ENCODE assay signal across 8 mouse cellular contexts in the genomic region with DNA sequence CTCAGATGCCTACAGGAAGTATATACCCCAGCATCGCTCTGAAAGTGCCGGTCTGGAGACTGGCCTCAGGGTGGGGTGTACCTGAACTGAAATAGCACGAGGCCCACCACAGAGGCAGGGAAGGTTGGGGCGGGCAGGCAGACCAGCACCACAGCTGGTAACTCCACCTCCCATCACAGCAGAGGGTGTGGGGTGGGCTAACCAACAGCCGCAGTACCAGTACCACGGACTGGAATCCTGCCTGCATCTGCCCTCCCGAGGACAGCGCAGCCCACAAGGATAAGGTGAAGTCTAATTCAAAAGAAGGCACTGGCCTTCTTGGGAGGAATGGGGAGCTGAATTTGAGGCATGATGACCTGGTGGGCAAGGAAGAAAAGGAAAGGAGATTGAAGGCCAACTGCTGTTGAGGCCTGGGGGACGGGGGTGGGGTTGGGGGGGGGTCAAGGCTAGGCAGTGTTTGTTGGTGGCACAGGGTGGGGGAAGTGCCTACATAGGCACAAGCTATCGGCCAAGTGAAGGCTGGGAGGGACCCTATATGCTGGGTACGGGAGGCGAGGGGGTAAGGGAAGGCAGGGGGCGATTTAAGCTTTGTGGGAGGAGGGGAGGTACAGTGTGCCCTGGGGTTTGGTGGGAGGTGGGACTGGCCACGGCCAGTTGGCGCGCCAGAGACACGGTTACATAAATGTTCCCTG. TPM values are rescaled to one million over a fixed set of nuclear protein-coding genes. Genes with fewer than 3 reads are reported as not detected.
A peak's percentile ranks its signal among the peaks of the same experiment; 100 is the strongest.
DNase-seq lines count a peak whose midpoint lies in the region; ATAC-seq and TF ChIP-seq lines count a peak whose summit lies in the region.

No protein-coding gene starts in this region.

- H3K9ac ChIP-seq in liver, embryonic 14.5 days (replicated peaks) = peak overlapping the region; percentile 18

- peak; percentile 42 for DNase-seq in kidney, adult 9 months
- no peak for DNase-seq in kidney, adult 18-20 months
- DNase-seq in liver, embryonic 14.5 days (ENCODE audit: low read depth in 3 of 3, low spot score in 3 of 3) = no peak
- DNase-seq in thymus, postnatal 36 days = peak; percentile 40 to 59
- no peak for DNase-seq in urinary bladder, adult 2 months (ENCODE audit: low spot score)
- DNase-seq in lung, postnatal 36 days = no peak

- H3K36me3 ChIP-seq in liver, embryonic 14.5 days (replicated peaks; ENCODE audit: control insufficient read depth, insufficient read depth, low read depth) = no peaks in the 10 kb centered on the region

- no peak for TF ChIP-seq CTCF in bone marrow macrophage, adult 2 months (IDR thresholded peaks at IDR 0.05; ENCODE audit: low read depth, low read length)
- no peak for TF ChIP-seq CTCF in liver, embryonic 14.5 days (IDR thresholded peaks at IDR 0.05; ENCODE audit: low read depth)

- TF ChIP-seq EP300 in liver, embryonic 14.5 days (IDR thresholded peaks at IDR 0.05; ENCODE audit: low read depth) = no peak

- WGBS in liver, embryonic 14.5 days (ENCODE audit: insufficient replicate concordance) = 15% methylated on average over 17 of the region's 17 CpGs

- no peak overlapping the region for H3K27ac ChIP-seq in bone marrow macrophage, adult 2 months (ENCODE audit: insufficient read depth, low read depth, low read length)
- peak overlapping the region; percentile 6; the same call in 1 of the 2 replicates for H3K27ac ChIP-seq in liver, embryonic 14.5 days

- ATAC-seq in granulocyte monocyte progenitor cell, adult 5-6 weeks (replicated peaks; ENCODE audit: poor library complexity, severe bottlenecking) = 0 out of 2 replicates have a peak, but pooled peaks have one; percentile 2
- ATAC-seq in liver, embryonic 14.5 days (ENCODE audit: insufficient read depth) = no peak

- H3K27me3 ChIP-seq in liver, embryonic 14.5 days (ENCODE audit: control insufficient read depth, insufficient read depth, low read length) = no peaks in the 10 kb centered on the region

- peaks cover 41% of the 10 kb centered on the region for H3K4me1 ChIP-seq in bone marrow macrophage, adult 2 months (ENCODE audit: control insufficient read depth, insufficient read depth, low read length)
- H3K4me1 ChIP-seq in liver, embryonic 14.5 days (replicated peaks; ENCODE audit: control insufficient read depth in 2 of 2, insufficient read depth in 2 of 2, low read length in 1 of 2) = peaks cover 12 to 13% of the 10 kb centered on the region in 2 experiments

- no peak for TF ChIP-seq POLR2A in bone marrow macrophage, adult 2 months (IDR thresholded peaks at IDR 0.05; ENCODE audit: borderline replicate concordance, low read depth, low read length)

- H3K4me2 ChIP-seq in liver, embryonic 14.5 days (ENCODE audit: low read depth) = peak overlapping the region; percentile 60

- H3K9me3 ChIP-seq in liver, embryonic 14.5 days (ENCODE audit: control insufficient read depth, low read length) = no peaks in the 10 kb centered on the region

- H3K4me3 ChIP-seq in bone marrow macrophage, adult 2 months (ENCODE audit: insufficient read depth, low read length) = peak overlapping the region; percentile 53
- peak overlapping the region; percentile 15 to 18; a peak in 2 of 4 replicates for H3K4me3 ChIP-seq in liver, embryonic 14.5 days (ENCODE audit: insufficient read depth in 1 of 2, low read depth in 2 of 2, low read length in 2 of 2)

RNA-seq across cellular contexts. Expression of a gene that starts 20.2 kb away (rescaled TPM):
- polyA plus RNA-seq in bone marrow macrophage, adult 2 months (2012; ENCODE audit: insufficient read depth, insufficient read length, missing spikeins) = not detected in 2 replicates
- total RNA-seq in granulocyte monocyte progenitor cell, adult 5-6 weeks (2014; fragmentation: Nextera tagmentation) = not detected in 2 replicates
- not detected in 2 replicates for total RNA-seq in granulocyte monocyte progenitor cell, adult 5-6 weeks (2017)
- polyA plus RNA-seq in liver, embryonic 14.5 days (2012; rRNA removed) = not detected in 2 replicates
- not detected in 2 replicates for polyA plus RNA-seq in liver, embryonic 14.5 days (2014; fragmentation: Nextera tagmentation; extraction: Ambion mirVana)
- polyA plus RNA-seq in urinary bladder, adult 2 months (2012; rRNA removed) = not detected in 2 replicates

RNA-seq across cellular contexts. Expression of a gene that starts 42.3 kb away (rescaled TPM):
- 73.0 and 75.3 TPM in 2 replicates for polyA plus RNA-seq in bone marrow macrophage, adult 2 months (2012; ENCODE audit: insufficient read depth, insufficient read length, missing spikeins)
- 39.9 and 51.5 TPM in 2 replicates for total RNA-seq in granulocyte monocyte progenitor cell, adult 5-6 weeks (2014; fragmentation: Nextera tagmentation)
- 11.6 and 24.0 TPM in 2 replicates for total RNA-seq in granulocyte monocyte progenitor cell, adult 5-6 weeks (2017)
- 3.2 and 3.4 TPM in 2 replicates for polyA plus RNA-seq in liver, embryonic 14.5 days (2012; rRNA removed)
- polyA plus RNA-seq in liver, embryonic 14.5 days (2014; fragmentation: Nextera tagmentation; extraction: Ambion mirVana) = 12.8 and 15.8 TPM in 2 replicates
- 13.0 and 21.9 TPM in 2 replicates for polyA plus RNA-seq in urinary bladder, adult 2 months (2012; rRNA removed)

Comparison
In these comparisons a context has a peak if more than half of its experiments do, and no peak if none do; other contexts are left out.
1. DNase-seq: peak in kidney, adult 9 months (single experiment) and thymus, postnatal 36 days (2 of 2); none in kidney, adult 18-20 months (single experiment), liver, embryonic 14.5 days (0 of 3), urinary bladder, adult 2 months (single experiment) and lung, postnatal 36 days (single experiment).